Mouse (Mus musculus) gastrocnemius, postnatal 36 days (tissue): ENCODE results near the gene Macc1. TPM values are rescaled to one million over a fixed set of nuclear protein-coding genes. Genes with fewer than 3 reads are reported as not detected.

Source experiments
- DNase-seq, 2 experiments: peaks; one replicate each; pipeline ENCODE4 v3.0.0; 2022
- intact Hi-C: fragments of 180-260 bp; cut with DNase I; formaldehyde crosslinking; loops from one replicate; pipeline ENCODE4 v1.15.1; 2025
- total RNA-seq, 2 experiments: library from RNA; stranded (reverse); gene quantifications; 2 replicates each; pipeline ENCODE4 v1.2.3; 2021

The Macc1 gene
- total RNA-seq, 2 experiments from 2014 or later = not detected

GRCm38 (mm10) chr12:119386243-119386642 lies 72.2 kb downstream of the Macc1 start:
- intact Hi-C loops = no loop called here
- DNase-seq = no peak

DNA sequence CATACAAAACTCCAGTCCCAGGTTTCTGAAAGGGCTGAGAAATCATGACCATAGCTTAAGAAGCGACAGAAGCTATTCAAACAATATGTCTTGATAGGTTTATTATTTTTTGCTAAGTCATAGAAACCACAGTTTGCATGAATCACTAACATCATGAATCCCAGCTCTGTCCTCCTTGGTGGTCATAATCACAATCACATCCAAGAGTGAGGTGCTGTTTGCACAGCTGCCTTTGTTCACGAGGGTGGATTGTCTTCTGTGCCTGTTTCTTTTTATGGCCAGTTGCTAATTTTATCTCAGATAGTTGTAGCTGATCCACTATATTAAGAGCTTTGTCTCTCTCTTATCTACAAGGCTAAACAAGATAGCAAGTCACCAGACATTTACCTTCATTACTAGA lies 72.6 kb downstream of the Macc1 start:
- DNase-seq = no peak
- intact Hi-C loops = no loop called here

GRCm38 (mm10) chr12:119387925-119388324 lies 73.9 kb downstream of the Macc1 start:
- DNase-seq = no peak
- intact Hi-C loops = no loop called here

- DNase-seq = no peak
- intact Hi-C loops = no loop called here
These were observed 76.2 kb downstream of the Macc1 start for GRCm38 (mm10) chr12:119390192-119390684.

DNA sequence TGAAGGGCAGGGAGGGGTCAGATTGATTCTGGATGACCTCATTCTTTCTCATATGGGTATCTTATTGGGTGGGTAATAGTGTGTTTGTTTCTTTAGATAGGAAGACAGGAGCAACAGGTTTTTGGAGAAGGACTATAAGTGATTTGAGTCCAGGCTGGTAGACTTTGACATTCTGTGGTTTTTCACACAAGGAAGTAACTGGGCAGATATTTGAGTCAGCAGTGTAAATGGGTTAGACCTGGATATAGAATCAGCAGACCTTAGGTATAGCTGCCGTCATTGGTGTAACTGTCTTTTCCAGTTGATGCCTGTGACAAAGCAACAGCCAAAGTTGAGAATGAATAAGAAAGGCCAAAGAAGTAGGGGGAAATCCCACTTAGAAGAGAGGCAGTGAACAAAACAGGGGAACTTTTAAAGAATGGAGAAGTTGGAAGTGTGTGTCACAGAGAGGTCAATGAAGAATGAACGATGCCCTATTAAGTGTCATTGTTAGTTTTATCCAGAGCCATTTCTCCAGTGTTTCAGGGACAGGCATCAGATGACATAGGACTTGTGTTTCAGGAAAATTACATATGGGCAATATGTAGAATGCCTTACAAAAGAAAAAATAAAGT lies 84.1 kb downstream of the Macc1 start:
- no peak for DNase-seq
- intact Hi-C loops = no loop called here

- no peak for DNase-seq
- intact Hi-C loops = no loop called here
These were observed 88.2 kb downstream of the Macc1 start for GRCm38 (mm10) chr12:119402273-119402672.

GRCm38 (mm10) chr12:119402796-119403195 lies 88.7 kb downstream of the Macc1 start:
- intact Hi-C loops = no loop called here

GRCm38 (mm10) chr12:119404810-119405209 lies 90.7 kb downstream of the Macc1 start:
- intact Hi-C loops = no loop called here
- DNase-seq = no peak

More at GRCm38 (mm10) chr12:119402796-119403195, 88.7 kb downstream of the Macc1 start:
- DNase-seq = no peak

GRCm38 (mm10) chr12:119410522-119410921 lies 96.5 kb downstream of the Macc1 start:
- intact Hi-C loops = no loop called here
- DNase-seq = no peak

DNA sequence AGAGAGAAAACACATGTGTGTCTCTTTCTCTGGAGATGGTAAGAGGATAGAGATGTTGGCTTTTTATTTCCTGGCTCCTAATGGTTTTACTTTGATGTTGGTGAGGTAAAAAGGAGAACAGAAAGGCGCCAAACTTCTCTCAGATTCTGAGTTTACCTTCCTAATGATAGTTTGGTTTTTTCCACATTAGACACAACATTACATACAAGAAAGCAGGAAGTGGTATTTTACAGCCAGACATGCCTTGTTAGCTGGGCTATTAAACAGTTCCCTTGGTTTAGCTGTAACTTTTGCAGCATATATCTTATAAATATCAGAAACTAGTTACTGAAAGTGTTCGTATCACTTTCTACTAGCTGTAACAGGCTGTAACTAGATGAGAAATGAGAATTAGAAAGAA lies 96.9 kb downstream of the Macc1 start:
- DNase-seq = no peak
- intact Hi-C loops = no loop called here

DNA sequence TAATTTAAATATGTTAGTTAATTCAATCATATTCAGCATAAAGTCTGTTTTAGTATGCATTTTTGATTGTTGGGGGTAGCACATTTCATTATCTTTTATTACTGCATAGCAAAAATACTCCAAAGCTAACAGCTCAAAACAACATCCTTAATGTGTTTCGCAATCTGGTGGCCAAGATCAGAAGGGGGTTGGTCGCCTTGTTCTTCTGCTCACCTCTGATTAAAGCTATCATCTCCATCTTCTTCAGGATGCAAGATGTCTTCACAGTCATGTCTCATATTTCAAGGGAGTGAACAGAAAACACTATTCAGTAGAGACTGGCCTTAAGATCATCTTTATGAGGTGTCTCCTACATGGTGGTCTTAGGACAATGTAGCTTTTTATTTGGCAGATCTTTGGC lies 97.9 kb downstream of the Macc1 start:
- no peak for DNase-seq
- intact Hi-C loops = no loop called here

GRCm38 (mm10) chr12:119415900-119416299 lies 101.8 kb downstream of the Macc1 start:
- DNase-seq = no peak
- intact Hi-C loops = no loop called here

DNA sequence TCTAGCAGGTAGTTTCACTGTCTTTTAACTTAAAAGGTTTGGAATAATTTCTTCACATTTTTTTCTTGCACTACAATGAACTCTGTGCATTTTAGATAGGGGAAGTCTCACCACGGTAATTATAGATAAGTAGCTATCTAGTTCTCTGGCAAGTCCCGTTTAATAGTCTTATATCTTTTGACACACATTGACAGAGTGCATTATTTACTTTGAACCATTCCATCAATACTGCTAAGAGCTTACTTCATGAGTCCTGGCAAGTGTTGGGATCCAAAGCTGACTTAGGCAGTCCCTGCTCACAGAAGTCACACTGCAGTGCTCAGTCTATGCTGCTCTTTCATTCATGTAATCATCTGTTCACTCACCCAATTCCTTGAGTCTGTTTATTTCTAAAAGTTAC lies 111.7 kb downstream of the Macc1 start:
- no peak for DNase-seq
- intact Hi-C loops = loop anchor here (2.0 kb wide), 1 partner anchor 77 kb away; no protein-coding TSS in a partner anchor

- DNase-seq = no peak
- intact Hi-C loops = no loop called here
These were observed 112.3 kb downstream of the Macc1 start for GRCm38 (mm10) chr12:119426182-119426886.

GRCm38 (mm10) chr12:119426887-119427204 lies 112.8 kb downstream of the Macc1 start:
- no peak for DNase-seq
- intact Hi-C loops = no loop called here

DNA sequence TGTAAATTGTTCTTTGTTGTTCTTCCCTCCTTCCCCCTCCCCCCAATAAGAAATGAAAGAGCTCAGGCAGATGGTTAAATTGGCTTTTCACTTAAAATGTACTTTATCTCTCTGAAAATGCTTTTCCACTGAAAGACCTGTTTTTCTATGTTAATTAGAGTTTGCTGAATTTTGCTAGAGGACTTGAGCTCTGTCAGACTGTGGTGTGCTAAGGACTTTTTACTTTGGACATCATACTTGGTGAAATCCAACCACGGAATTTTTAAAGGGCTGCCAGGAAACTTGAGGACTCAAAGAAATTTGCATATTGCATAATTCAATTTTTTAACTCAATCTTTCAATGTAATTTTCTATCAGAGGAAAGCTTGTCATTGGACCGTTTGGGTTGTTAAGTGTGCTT lies 126.7 kb downstream of the Macc1 start:
- intact Hi-C loops = no loop called here
- no peak for DNase-seq

GRCm38 (mm10) chr12:119450116-119450515 lies 136.0 kb downstream of the Macc1 start:
- intact Hi-C loops = no loop called here
- no peak for DNase-seq

DNA sequence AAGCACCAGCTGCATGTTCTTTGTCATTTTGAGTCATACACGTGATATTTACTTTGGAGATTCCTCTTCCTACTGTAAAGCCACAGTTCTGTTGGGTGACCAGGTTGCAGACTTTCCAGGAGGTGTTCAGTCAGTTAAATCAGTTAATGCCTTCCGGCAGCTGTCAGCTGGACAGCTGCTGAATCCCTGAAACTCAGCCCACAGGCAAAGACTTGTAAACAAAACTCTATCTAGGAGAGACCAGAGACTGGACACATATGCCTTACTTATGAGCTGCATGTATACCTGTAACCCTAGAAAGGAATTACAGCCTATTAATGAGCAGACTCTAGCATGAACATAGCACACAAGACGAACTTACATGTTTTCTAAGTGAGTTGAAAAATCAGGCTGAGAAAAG lies 137.2 kb downstream of the Macc1 start:
- intact Hi-C loops = no loop called here
- no peak for DNase-seq

DNA sequence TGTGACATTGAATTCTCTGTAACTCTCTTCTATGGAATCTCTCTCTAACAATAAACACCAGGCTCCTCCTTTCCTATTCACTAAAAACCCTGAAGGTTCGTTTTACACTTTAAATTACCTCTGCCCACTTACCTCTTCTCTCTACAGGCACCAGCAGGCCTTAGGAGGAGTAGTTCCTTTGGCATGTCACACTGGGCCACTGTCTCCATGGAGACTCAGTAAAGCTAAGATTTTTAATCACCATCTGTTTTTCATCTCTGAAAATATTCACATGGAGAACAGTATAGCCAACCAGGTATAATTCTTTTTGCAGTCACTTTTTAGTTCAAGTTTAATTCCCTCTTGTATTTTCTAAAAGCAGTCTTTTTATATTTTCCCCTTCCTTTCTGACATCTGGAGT lies 140.0 kb downstream of the Macc1 start:
- intact Hi-C loops = no loop called here
- no peak for DNase-seq

DNA sequence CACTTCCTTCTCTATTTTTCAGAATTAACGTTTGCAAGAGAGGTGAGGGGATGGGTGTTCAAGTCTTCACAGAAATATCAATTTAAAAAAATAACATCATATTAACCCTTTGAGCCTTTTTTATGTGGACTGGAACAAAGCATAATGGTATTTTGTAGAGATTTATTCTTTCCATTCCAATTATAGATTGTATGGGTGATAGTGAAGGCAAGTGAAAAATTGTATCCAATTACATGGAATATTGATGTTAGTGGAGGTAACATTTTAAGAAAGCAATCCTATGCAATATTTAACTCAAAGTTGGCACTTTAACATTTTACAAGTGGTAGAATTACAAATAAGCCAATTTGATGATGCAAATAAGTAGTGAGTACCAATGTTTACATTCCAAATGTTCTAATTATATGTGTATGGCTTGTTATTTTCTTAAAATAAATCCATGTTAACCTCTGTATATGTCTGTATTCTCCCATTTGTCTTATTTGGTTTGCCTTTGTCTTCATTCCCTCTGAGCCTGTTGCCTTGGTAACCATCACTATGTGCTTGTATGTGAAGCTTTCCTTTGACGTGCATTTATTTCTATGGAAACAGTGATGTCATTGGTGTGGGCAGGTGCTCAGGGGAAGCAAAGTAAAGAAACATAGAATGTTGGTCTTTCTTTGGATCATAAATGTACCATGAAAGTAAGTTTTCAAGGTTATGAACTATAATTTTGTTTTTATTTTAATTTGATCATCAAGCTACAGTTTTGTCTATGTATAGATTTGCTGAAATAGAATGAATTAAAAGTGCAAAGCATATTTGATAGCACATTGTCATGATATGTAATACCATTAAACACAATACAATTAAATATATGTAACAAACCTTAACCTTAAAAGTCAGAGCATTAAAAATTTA lies 150.2 kb downstream of the Macc1 start:
- intact Hi-C loops = no loop called here
- DNase-seq = no peak

- DNase-seq = no peak
- intact Hi-C loops = no loop called here
These were observed 150.8 kb downstream of the Macc1 start for GRCm38 (mm10) chr12:119464940-119465245.

- intact Hi-C loops = no loop called here
- DNase-seq = no peak
These were observed 153.6 kb downstream of the Macc1 start for GRCm38 (mm10) chr12:119467656-119468055.
